Mouse (Mus musculus): Measurements from ENCODE around the gene Slc35a5. TPM values are rescaled to one million over a fixed set of nuclear protein-coding genes. Genes with fewer than 3 reads are reported as not detected.

The Slc35a5 gene
- polyA plus RNA-seq, 1 experiment from 2014 or later = 14.8 TPM

DNA sequence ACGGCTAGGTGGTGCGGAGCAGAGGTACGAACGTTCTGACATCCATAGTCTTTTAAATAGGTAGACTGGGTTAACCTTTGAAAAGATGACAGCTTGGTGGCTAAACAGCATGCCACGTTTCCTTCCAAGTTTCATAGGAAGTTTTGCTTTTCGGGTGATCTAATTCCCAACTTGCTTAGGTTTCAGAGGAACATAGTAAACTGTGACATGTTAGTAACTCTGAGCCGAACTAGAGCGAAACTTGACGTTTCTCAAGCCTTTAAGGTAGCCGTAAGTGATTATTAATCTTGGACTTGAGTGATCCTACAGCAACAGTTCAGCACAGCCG, 847 bp upstream of the Slc35a5 start:
- WGBS (ENCODE audit: insufficient replicate concordance) = 5% methylated on average over 11 of the region's 11 CpGs

DNA sequence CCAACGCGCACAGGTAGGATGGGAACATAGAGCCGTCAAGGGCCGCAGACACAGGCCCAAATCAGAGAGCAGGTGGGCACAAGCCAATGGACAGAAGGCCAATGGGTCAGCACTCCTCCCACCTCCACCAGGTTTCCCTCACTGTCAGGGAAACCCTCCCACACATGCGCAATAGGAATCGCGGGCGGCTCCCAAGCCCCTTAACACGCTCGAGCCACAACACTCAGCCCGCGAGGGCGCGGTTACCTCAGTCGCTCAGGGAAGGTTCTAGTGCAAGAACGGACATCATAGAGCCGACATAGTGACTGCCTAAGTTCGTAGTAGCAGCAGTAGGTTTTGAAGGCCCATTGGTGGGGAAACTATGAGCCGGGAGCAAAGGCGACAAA, 377 bp downstream of the Slc35a5 start:
- ATAC-seq (replicated peaks; ENCODE audit: insufficient number of reproducible peaks, low FRiP score, low TSS enrichment) = peak; percentile 72
- peak overlapping the region; percentile 95 for H3K27ac ChIP-seq (ENCODE audit: low read depth, low read length)
- 2% methylated on average over 20 of the region's 20 CpGs for WGBS (ENCODE audit: insufficient replicate concordance)
- H3K36me3 ChIP-seq (ENCODE audit: control insufficient read depth, insufficient read depth, low read length) = no peaks in the 10 kb centered on the region
- peak overlapping the region; percentile 92 for H3K4me3 ChIP-seq (ENCODE audit: low read depth, low read length)
- H3K27me3 ChIP-seq (ENCODE audit: control insufficient read depth, insufficient read depth, low read length) = no peaks in the 10 kb centered on the region
- peak overlapping the region; percentile 90 for H3K4me2 ChIP-seq
- H3K9ac ChIP-seq (ENCODE audit: low read depth, low read length) = peak overlapping the region; percentile 89
- no peaks in the 10 kb centered on the region for H3K9me3 ChIP-seq (replicated peaks; ENCODE audit: control insufficient read depth, low read length)
- H3K4me1 ChIP-seq (ENCODE audit: control insufficient read depth, insufficient read depth, low read length) = peaks cover 8% of the 10 kb centered on the region

More for the DNA sequence above, 847 bp upstream of the Slc35a5 start:
- Histone ChIP-seq H3K9me3 (replicated peaks; ENCODE audit: control insufficient read depth, low read length) (no peaks in the 10 kb centered on the region), H3K4me3 (ENCODE audit: low read depth, low read length) (peak overlapping the region; percentile 92), H3K27ac (ENCODE audit: low read depth, low read length) (peak overlapping the region; percentile 95; the same call in 1 of the 2 replicates), H3K36me3 (ENCODE audit: control insufficient read depth, insufficient read depth, low read length) (no peaks in the 10 kb centered on the region), H3K27me3 (ENCODE audit: control insufficient read depth, insufficient read depth, low read length) (no peaks in the 10 kb centered on the region), H3K4me2 (peak overlapping the region; percentile 90), H3K4me1 (ENCODE audit: control insufficient read depth, insufficient read depth, low read length) (peaks cover 8% of the 10 kb centered on the region), H3K9ac (ENCODE audit: low read depth, low read length) (peak overlapping the region; percentile 89)
- no peak for ATAC-seq (replicated peaks; ENCODE audit: insufficient number of reproducible peaks, low FRiP score, low TSS enrichment)

DNA sequence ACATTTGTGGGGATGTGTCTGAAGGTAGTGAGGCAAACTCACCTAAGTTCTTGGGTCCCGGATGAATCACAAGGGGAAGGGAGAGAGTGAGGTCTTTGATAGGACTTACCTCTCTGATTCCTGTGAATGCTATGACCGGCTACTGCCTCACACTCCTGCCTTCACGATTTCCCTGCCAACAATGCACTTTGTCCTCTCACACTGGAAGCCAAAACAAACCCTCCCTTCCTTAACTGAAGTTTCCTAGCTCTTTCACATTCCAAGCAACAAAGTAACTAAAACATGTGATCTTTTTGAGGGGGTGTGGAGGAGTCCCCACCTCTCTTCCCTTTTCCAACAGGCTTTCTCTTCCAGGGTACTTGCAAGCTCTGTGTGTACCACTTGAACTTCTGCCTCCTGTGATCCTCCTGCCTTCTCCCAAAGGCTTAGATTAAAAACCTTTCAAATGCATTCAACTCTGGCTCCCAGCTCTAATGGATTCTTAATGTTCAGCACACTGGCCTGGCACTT, 3.7 kb downstream of the Slc35a5 start:
- no peaks in the 10 kb centered on the region for H3K9me3 ChIP-seq (replicated peaks; ENCODE audit: control insufficient read depth, low read length)
- 75% methylated on average over 3 of the region's 3 CpGs for WGBS (ENCODE audit: insufficient replicate concordance)
- H3K4me1 ChIP-seq (ENCODE audit: control insufficient read depth, insufficient read depth, low read length) = peaks cover 6% of the 10 kb centered on the region
- H3K9ac ChIP-seq (ENCODE audit: low read depth, low read length) = no peak overlapping the region
- no peak overlapping the region for H3K4me2 ChIP-seq
- no peak overlapping the region for H3K4me3 ChIP-seq (ENCODE audit: low read depth, low read length)
- no peak overlapping the region for H3K27ac ChIP-seq (ENCODE audit: low read depth, low read length)
- H3K36me3 ChIP-seq (ENCODE audit: control insufficient read depth, insufficient read depth, low read length) = peaks cover 5% of the 10 kb centered on the region; the same call in 1 of the 2 replicates
- H3K27me3 ChIP-seq (ENCODE audit: control insufficient read depth, insufficient read depth, low read length) = no peaks in the 10 kb centered on the region
- ATAC-seq (replicated peaks; ENCODE audit: insufficient number of reproducible peaks, low FRiP score, low TSS enrichment) = no peak

DNA sequence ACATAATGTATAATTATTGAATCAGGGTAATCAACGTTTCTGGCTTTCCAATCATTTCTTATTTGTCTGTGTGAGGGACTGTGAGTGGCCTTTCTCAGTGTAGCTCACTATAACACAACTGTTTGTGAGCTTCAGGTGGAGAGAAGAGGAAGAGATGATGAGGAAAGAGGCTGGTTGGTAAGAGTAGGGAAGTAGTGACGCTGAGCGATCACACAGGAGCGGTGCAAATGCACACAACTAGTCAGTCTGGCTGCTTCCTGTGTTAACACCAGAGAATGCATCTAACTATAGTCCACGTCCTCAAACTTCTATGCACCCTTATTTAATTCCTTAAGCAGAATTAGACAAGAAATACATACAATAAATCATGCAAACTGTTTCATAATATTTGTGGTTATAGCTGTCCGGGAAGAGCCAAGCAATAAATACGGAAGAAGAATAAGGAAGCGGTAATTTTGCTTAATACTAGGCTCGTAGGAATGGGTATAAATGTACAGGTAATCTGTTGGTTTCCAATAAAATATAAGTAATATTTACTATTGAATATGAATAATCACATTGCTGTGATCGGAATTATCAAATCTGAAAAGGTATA, 9.9 kb downstream of the Slc35a5 start:
- no peaks in the 10 kb centered on the region for H3K4me1 ChIP-seq (ENCODE audit: control insufficient read depth, insufficient read depth, low read length)
- H3K9me3 ChIP-seq (replicated peaks; ENCODE audit: control insufficient read depth, low read length) = no peaks in the 10 kb centered on the region
- peaks cover 21% of the 10 kb centered on the region for H3K36me3 ChIP-seq (ENCODE audit: control insufficient read depth, insufficient read depth, low read length)
- H3K9ac ChIP-seq (ENCODE audit: low read depth, low read length) = no peak overlapping the region
- H3K4me2 ChIP-seq = no peak overlapping the region
- no peak overlapping the region for H3K27ac ChIP-seq (ENCODE audit: low read depth, low read length)
- H3K27me3 ChIP-seq (ENCODE audit: control insufficient read depth, insufficient read depth, low read length) = no peaks in the 10 kb centered on the region
- ATAC-seq (replicated peaks; ENCODE audit: insufficient number of reproducible peaks, low FRiP score, low TSS enrichment) = no peak
- 89% methylated on average over 10 of the region's 10 CpGs for WGBS (ENCODE audit: insufficient replicate concordance)
- no peak overlapping the region for H3K4me3 ChIP-seq (ENCODE audit: low read depth, low read length)

DNA sequence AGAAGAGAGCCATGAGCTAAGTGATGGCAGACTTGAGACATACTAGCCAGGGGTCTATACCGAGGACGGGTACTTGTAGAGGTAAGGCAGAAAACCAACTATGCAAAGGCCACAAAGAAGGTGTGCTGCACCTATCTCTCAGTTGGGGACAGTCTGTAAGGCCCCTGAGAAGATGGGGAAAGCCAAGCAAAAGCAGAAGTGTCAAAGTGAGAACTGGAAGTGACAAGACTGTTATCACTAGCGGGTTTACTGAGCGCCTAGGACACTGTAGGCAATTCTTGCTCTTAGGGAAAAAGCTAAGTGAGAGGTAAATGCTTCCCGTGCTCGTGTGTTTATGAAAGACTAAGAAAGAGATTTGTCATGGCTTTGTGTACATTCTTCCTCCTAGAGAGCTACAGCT, 13.4 kb downstream of the Slc35a5 start:
- Histone ChIP-seq H3K27ac (ENCODE audit: low read depth, low read length) (no peak overlapping the region), H3K9ac (ENCODE audit: low read depth, low read length) (no peak overlapping the region), H3K4me1 (ENCODE audit: control insufficient read depth, insufficient read depth, low read length) (no peaks in the 10 kb centered on the region), H3K27me3 (ENCODE audit: control insufficient read depth, insufficient read depth, low read length) (no peaks in the 10 kb centered on the region), H3K9me3 (replicated peaks; ENCODE audit: control insufficient read depth, low read length) (no peaks in the 10 kb centered on the region), H3K4me2 (no peak overlapping the region), H3K36me3 (ENCODE audit: control insufficient read depth, insufficient read depth, low read length) (peaks cover 25% of the 10 kb centered on the region), H3K4me3 (ENCODE audit: low read depth, low read length) (no peak overlapping the region)
- no peak for ATAC-seq (replicated peaks; ENCODE audit: insufficient number of reproducible peaks, low FRiP score, low TSS enrichment)
- WGBS (ENCODE audit: insufficient replicate concordance) = 86% methylated on average over 6 of the region's 6 CpGs

DNA sequence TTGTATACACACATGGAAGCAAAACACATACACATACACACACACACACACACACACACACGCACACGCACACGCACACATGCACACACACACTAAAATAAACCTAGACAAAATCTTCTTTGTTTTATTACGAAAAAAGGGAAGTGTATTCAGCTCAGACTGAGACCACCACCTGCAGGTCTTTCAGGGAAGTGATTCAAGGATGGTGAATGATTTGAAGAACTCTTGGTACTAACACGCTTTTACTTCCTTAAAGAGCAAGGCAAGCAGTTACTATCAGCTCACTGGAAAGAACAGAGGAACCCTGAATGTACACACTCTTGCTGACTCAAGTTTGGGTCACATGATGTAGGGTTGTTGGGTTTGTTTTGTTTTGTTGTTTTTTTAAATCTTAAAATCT, 15.9 kb downstream of the Slc35a5 start:
- no peaks in the 10 kb centered on the region for H3K4me1 ChIP-seq (ENCODE audit: control insufficient read depth, insufficient read depth, low read length)
- 84% methylated on average over 5 of the region's 5 CpGs for WGBS (ENCODE audit: insufficient replicate concordance)
- no peaks in the 10 kb centered on the region for H3K27me3 ChIP-seq (ENCODE audit: control insufficient read depth, insufficient read depth, low read length)
- no peak overlapping the region for H3K9ac ChIP-seq (ENCODE audit: low read depth, low read length)
- H3K27ac ChIP-seq (ENCODE audit: low read depth, low read length) = no peak overlapping the region
- no peak overlapping the region for H3K4me2 ChIP-seq
- H3K36me3 ChIP-seq (ENCODE audit: control insufficient read depth, insufficient read depth, low read length) = peaks cover 21% of the 10 kb centered on the region
- no peaks in the 10 kb centered on the region for H3K9me3 ChIP-seq (replicated peaks; ENCODE audit: control insufficient read depth, low read length)
- no peak overlapping the region for H3K4me3 ChIP-seq (ENCODE audit: low read depth, low read length)
- no peak for ATAC-seq (replicated peaks; ENCODE audit: insufficient number of reproducible peaks, low FRiP score, low TSS enrichment)

DNA sequence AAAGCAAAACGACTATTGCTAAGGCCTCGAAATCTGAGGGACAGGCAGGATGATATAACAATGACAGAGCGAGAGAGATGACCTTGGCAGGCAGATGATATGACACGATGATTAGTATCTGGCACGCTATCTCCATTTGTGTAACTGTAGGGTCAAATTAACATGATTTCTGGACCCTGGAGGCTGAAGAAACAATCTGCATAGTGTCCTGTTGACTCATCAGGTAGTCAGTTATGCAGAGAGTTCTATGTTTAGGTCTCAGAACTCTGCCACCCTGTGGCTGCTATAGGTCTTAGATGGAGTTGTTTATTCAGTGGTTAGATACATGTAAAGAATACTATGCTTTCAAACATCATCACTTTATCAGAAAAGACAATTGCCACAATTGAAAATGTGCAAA, 16.8 kb downstream of the Slc35a5 start:
- H3K27ac ChIP-seq (ENCODE audit: low read depth, low read length) = no peak overlapping the region
- WGBS (ENCODE audit: insufficient replicate concordance) = 94% methylated on average over 5 of the region's 5 CpGs

DNA sequence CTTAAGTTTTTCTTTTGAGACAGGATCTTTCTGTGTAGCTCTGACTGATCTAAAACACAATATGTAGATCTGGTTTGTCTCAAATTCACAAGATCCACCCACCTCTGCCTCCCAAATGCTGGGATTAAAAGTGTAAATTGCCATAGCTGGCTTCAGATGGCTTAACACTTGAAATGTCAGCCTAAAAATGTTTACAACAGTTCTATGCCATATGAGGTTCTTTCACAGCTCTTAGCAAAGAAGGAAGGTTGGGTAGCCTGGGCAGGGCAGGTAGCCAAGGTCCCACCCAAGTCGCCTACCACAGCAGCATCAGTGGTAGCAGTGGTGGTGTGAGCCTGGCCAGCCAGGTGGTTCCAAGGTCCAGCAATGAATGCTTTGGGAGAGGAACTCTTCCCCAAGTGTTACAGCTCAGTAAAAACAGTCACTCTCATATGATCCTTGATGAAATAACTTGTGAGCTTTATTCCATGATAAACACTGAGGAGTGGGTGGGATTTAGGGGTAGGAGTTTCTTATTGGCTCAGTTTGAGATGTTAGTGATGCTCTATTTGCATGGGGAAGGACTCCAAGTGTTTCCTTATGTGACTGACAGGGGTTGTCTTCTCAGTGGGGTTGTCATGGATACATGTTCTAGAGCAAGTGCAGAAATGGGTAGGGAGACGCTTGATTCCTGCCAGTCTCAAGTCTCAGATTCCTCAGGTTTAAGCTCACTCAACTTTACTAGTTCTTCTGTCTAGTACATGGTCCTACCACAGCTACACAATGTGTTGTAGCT, 30.4 kb downstream of the Slc35a5 start:
- Histone ChIP-seq H3K9me3 (replicated peaks; ENCODE audit: control insufficient read depth, low read length) (no peaks in the 10 kb centered on the region), H3K9ac (ENCODE audit: low read depth, low read length) (no peak overlapping the region), H3K27ac (ENCODE audit: low read depth, low read length) (no peak overlapping the region), H3K4me1 (ENCODE audit: control insufficient read depth, insufficient read depth, low read length) (peaks cover 3% of the 10 kb centered on the region; the same call in 1 of the 2 replicates), H3K27me3 (ENCODE audit: control insufficient read depth, insufficient read depth, low read length) (no peaks in the 10 kb centered on the region), H3K4me3 (ENCODE audit: low read depth, low read length) (no peak overlapping the region), H3K36me3 (ENCODE audit: control insufficient read depth, insufficient read depth, low read length) (peaks cover 11% of the 10 kb centered on the region), H3K4me2 (no peak overlapping the region)
- no peak for ATAC-seq (replicated peaks; ENCODE audit: insufficient number of reproducible peaks, low FRiP score, low TSS enrichment)
- WGBS (ENCODE audit: insufficient replicate concordance) = 81% methylated on average over 2 of the region's 2 CpGs

More for the DNA sequence above, 16.8 kb downstream of the Slc35a5 start:
- peaks cover 21% of the 10 kb centered on the region for H3K36me3 ChIP-seq (ENCODE audit: control insufficient read depth, insufficient read depth, low read length)
- no peak overlapping the region for H3K4me2 ChIP-seq
- H3K9ac ChIP-seq (ENCODE audit: low read depth, low read length) = no peak overlapping the region
- no peaks in the 10 kb centered on the region for H3K4me1 ChIP-seq (ENCODE audit: control insufficient read depth, insufficient read depth, low read length)
- no peak overlapping the region for H3K4me3 ChIP-seq (ENCODE audit: low read depth, low read length)
- H3K27me3 ChIP-seq (ENCODE audit: control insufficient read depth, insufficient read depth, low read length) = no peaks in the 10 kb centered on the region
- no peak for ATAC-seq (replicated peaks; ENCODE audit: insufficient number of reproducible peaks, low FRiP score, low TSS enrichment)
- no peaks in the 10 kb centered on the region for H3K9me3 ChIP-seq (replicated peaks; ENCODE audit: control insufficient read depth, low read length)
